Mouse (Mus musculus) stomach, postnatal 0 days (tissue): ENCODE measurements around the gene Gltp. TPM values are rescaled to one million over a fixed set of nuclear protein-coding genes. Genes with fewer than 3 reads are reported as not detected.

ENCODE experiments used
- ATAC-seq: fragments of 200-750 bp; cut with Nextera tagmentation; 2 replicates; pipeline ENCODE4 v1.8.0; 2017; ENCODE audit not compliant: low FRiP score, low TSS enrichment
- DNase-seq: peaks from one replicate; pipeline ENCODE4 v3.0.0-alpha.2; 2016; ENCODE audit warnings: low spot score
- H3K27ac ChIP-seq: fragments of 300-500 bp; sonication (generic); replicated peaks from 2 replicates; pipeline ENCODE4 v1.5.1; 2014; ENCODE audit warnings: mild to moderate bottlenecking, control low read depth
- H3K27me3 ChIP-seq: fragments of 300-500 bp; sonication (generic); 2 replicates; pipeline ENCODE4 v1.6.1; 2014; ENCODE audit warnings: low read length; ENCODE audit not compliant: control insufficient read depth, insufficient read depth
- H3K36me3 ChIP-seq: fragments of 300-500 bp; sonication (generic); 2 replicates; pipeline ENCODE4 v1.6.1; 2014; ENCODE audit warnings: low read length, mixed read lengths; ENCODE audit not compliant: control insufficient read depth, insufficient read depth
- H3K4me1 ChIP-seq: fragments of 300-500 bp; sonication (generic); replicated peaks from 2 replicates; pipeline ENCODE4 v1.6.1; 2014; ENCODE audit warnings: antibody characterized with exemption; ENCODE audit not compliant: control insufficient read depth, insufficient read depth
- H3K4me2 ChIP-seq: fragments of 300-500 bp; sonication (generic); replicated peaks from 2 replicates; pipeline ENCODE4 v1.6.1; 2014; ENCODE audit warnings: low read depth, mild to moderate bottlenecking, control low read depth, moderate library complexity
- H3K4me3 ChIP-seq: fragments of 300-500 bp; sonication (generic); 2 replicates; pipeline ENCODE4 v1.5.1; 2014; ENCODE audit warnings: low read depth, low read length, control low read depth
- H3K9ac ChIP-seq: fragments of 300-500 bp; sonication (generic); 2 replicates; pipeline ENCODE4 v1.6.1; 2014; ENCODE audit warnings: mild to moderate bottlenecking, low read length, control low read depth, mixed read lengths
- H3K9me3 ChIP-seq: fragments of 300-500 bp; sonication (generic); 2 replicates; pipeline ENCODE4 v1.6.1; 2016; ENCODE audit warnings: low read length; ENCODE audit not compliant: control insufficient read depth
- CTCF ChIP-seq: IDR thresholded peaks from 2 replicates; pipeline ENCODE4 v1.5.1; 2016; ENCODE audit warnings: antibody characterized with exemption, low read depth, mild to moderate bottlenecking, moderate library complexity
- EP300 ChIP-seq: optimal IDR thresholded peaks from 2 replicates; pipeline ENCODE3; 2016; ENCODE audit warnings: antibody characterized with exemption
- WGBS: fragments of 180-500 bp; shearing (Covaris S2); extraction: QIAGEN DNeasy Blood & Tissue Kit; methylation state at CpG from one replicate; pipeline ENCODE4 v1.1.7; 2014; 5-methylcytosine and 5-hydroxymethylcytosine counted together
- polyA plus RNA-seq: library from polyadenylated mRNA; unstranded; fragments of >200 nt; fragmentation: Nextera tagmentation; extraction: Ambion mirVana; gene quantifications from 2 replicates; pipeline ENCODE4 v1.2.1, GENCODE M21; 2015

The Gltp gene
- polyA plus RNA-seq, 1 experiment from 2014 or later: 482 TPM

- Histone ChIP-seq H3K27ac (no peak overlapping the region), H3K9ac (no peak overlapping the region), H3K36me3 (peaks cover 5% of the 10 kb centered on the region), H3K27me3 (no peaks in the 10 kb centered on the region), H3K9me3 (no peaks in the 10 kb centered on the region), H3K4me3 (no peak overlapping the region), H3K4me2 (no peak overlapping the region), H3K4me1 (no peaks in the 10 kb centered on the region)
- TF ChIP-seq EP300 (no peak), CTCF (no peak)
- WGBS: 87% methylated on average over 21 of the region's 21 CpGs
- ATAC-seq (no peak), DNase-seq (no peak)
These were observed 18.6 kb upstream of the Gltp start for GRCm38 (mm10) chr5:114709357-114709756.

GRCm38 (mm10) chr5:114708491-114708890 lies 17.7 kb upstream of the Gltp start:
- no peak overlapping the region for H3K27ac ChIP-seq
- no peak for ATAC-seq
- H3K27me3 ChIP-seq: no peaks in the 10 kb centered on the region
- TF ChIP-seq CTCF (no peak), EP300 (no peak)
- peak overlapping the region; percentile 84 for H3K4me2 ChIP-seq
- H3K9me3 ChIP-seq: no peaks in the 10 kb centered on the region
- peak overlapping the region; percentile 84 for H3K4me3 ChIP-seq
- H3K9ac ChIP-seq: peak overlapping the region; percentile 71
- no peaks in the 10 kb centered on the region for H3K4me1 ChIP-seq
- 51% methylated on average over 15 of the region's 15 CpGs for WGBS
- DNase-seq: no peak
- H3K36me3 ChIP-seq: peaks cover 5% of the 10 kb centered on the region; the same call in 1 of the 2 replicates

GRCm38 (mm10) chr5:114707265-114708068 lies 16.7 kb upstream of the Gltp start, which contains the start of gene Tchp:
TSS of gene Tchp (plus strand) at chr5:114707760.
- Histone ChIP-seq H3K9me3 (no peaks in the 10 kb centered on the region), H3K4me1 (no peaks in the 10 kb centered on the region), H3K27ac (no peak within 1 kb of the TSS), H3K27me3 (no peaks in the 10 kb centered on the region), H3K36me3 (peaks cover 5% of the 10 kb centered on the region; the same call in 1 of the 2 replicates), H3K4me2 (peak within 1 kb of the TSS; percentile 84), H3K4me3 (peak within 1 kb of the TSS; percentile 84), H3K9ac (peak within 1 kb of the TSS; percentile 71)
- ATAC-seq (peak; percentile 78), DNase-seq (peak; percentile 96)
- WGBS: 4% methylated on average over 46 of the region's 49 CpGs
- TF ChIP-seq EP300: no peak
- TF ChIP-seq CTCF: peak; percentile 87

- Histone ChIP-seq H3K4me1 (no peaks in the 10 kb centered on the region), H3K9me3 (no peaks in the 10 kb centered on the region), H3K4me2 (no peak overlapping the region), H3K4me3 (no peak overlapping the region), H3K27me3 (no peaks in the 10 kb centered on the region), H3K36me3 (no peaks in the 10 kb centered on the region), H3K9ac (no peak overlapping the region), H3K27ac (no peak overlapping the region)
- WGBS: 51% methylated on average over 14 of the region's 14 CpGs
- no peak for TF ChIP-seq EP300
- peak; percentile 72 for TF ChIP-seq CTCF
- peak; percentile 57 for DNase-seq
- peak; percentile 80 for ATAC-seq
These were observed 11.9 kb upstream of the Gltp start for GRCm38 (mm10) chr5:114702403-114703392.

GRCm38 (mm10) chr5:114699015-114699414 lies 8.2 kb upstream of the Gltp start:
- DNase-seq (no peak), ATAC-seq (no peak)
- Histone ChIP-seq H3K4me3 (no peak overlapping the region), H3K4me1 (no peaks in the 10 kb centered on the region), H3K36me3 (no peaks in the 10 kb centered on the region), H3K4me2 (no peak overlapping the region), H3K27me3 (no peaks in the 10 kb centered on the region), H3K9ac (no peak overlapping the region), H3K9me3 (no peaks in the 10 kb centered on the region), H3K27ac (no peak overlapping the region)
- TF ChIP-seq EP300: no peak
- WGBS: 51% methylated on average over 7 of the region's 7 CpGs
